Mouse (Mus musculus): ENCODE measurements around the gene Cdkn2c. TPM values are rescaled to one million over a fixed set of nuclear protein-coding genes. Genes with fewer than 3 reads are reported as not detected.

Cdkn2c gene
- polyA plus RNA-seq, 1 experiment from 2014 or later: 14.9 TPM

DNA sequence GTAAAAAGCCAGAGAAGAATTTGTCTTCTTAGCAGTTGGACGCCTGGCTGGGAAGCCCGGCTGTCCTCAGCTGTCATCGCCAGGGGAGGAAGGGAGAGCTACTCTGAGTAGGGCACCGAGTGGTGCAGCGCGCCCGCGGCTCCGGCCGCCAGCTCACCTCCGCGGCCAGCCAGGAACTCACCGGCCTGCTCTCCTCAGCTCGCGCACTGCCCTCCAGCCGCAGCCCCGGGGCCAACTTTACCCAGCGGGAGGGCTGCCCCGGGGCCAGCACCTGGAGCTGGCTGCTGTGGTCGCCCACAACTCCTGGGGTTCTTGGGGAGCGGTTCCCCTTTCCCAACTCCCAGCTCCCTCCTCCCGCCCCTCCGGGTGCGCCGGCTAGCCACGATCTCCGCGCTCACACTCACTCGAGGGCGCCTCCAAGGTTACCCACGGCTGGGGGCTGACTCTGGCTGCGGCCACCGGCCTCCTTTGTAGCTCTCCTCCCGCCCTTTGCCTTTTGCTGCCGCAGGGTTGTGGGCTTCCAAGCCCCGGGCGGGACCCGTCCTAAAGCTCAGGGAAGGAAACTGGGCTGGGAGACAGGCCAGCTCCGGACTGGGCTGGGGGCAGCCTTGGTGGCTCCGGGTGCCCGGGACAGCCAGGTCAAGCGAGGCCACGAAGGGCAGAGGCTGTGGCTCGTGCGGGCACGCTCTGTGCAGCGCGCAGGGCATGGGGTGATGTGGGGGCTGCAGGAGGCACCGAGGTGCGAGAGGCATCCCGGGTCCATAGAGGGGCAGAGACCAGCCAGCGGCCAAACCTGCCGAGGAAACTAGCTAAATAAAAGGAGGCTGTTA is 9.8 kb downstream of the Cdkn2c start:
- H3K9ac ChIP-seq: no peak overlapping the region
- H3K4me1 ChIP-seq (replicated peaks): peaks cover 15% of the 10 kb centered on the region
- peak overlapping the region; percentile 67 for H3K4me2 ChIP-seq
- peak overlapping the region; percentile 46 for H3K4me3 ChIP-seq (replicated peaks)
- ATAC-seq (ENCODE audit: insufficient read depth): peak; percentile 15; the same call in 1 of the 2 replicates
- under 1% methylated on average over 52 of the region's 53 CpGs for WGBS (ENCODE audit: insufficient replicate concordance)
- no peaks in the 10 kb centered on the region for H3K9me3 ChIP-seq (replicated peaks)
- H3K27me3 ChIP-seq: peaks cover 77% of the 10 kb centered on the region
- peaks cover 10% of the 10 kb centered on the region for H3K36me3 ChIP-seq (replicated peaks)
- no peak overlapping the region for H3K27ac ChIP-seq (replicated peaks)

DNA sequence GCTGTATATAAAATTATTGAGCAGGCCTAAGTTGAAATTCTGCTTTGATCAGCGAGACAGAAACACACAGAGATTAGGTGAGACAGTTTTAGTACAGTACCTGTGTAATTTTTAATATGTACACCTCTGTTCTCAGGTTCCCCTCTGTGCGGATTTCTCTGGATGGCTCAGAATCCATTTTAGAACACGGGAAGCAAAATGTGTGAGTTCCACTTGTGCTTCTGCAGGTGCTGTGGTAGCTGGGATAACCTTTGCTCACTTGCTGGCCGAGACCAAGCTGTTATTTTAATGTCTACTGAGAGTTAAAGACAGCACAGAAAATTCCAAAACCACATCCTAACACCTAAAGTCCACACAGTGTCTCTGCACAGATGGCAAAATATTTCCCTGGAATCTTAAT is 10.7 kb downstream of the Cdkn2c start:
- H3K4me1 ChIP-seq (replicated peaks): peaks cover 15% of the 10 kb centered on the region
- peak overlapping the region; percentile 46; the same call in 1 of the 2 replicates for H3K4me3 ChIP-seq (replicated peaks)
- H3K9ac ChIP-seq: no peak overlapping the region
- 0 out of 2 replicates have a peak overlapping the region, but pooled peaks have one; percentile 67 for H3K4me2 ChIP-seq
- H3K36me3 ChIP-seq (replicated peaks): peaks cover 7% of the 10 kb centered on the region
- no peaks in the 10 kb centered on the region for H3K9me3 ChIP-seq (replicated peaks)
- ATAC-seq (ENCODE audit: insufficient read depth): no peak
- no peak overlapping the region for H3K27ac ChIP-seq (replicated peaks)
- WGBS (ENCODE audit: insufficient replicate concordance): 11% methylated on average over 4 of the region's 4 CpGs
- peaks cover 76% of the 10 kb centered on the region for H3K27me3 ChIP-seq

DNA sequence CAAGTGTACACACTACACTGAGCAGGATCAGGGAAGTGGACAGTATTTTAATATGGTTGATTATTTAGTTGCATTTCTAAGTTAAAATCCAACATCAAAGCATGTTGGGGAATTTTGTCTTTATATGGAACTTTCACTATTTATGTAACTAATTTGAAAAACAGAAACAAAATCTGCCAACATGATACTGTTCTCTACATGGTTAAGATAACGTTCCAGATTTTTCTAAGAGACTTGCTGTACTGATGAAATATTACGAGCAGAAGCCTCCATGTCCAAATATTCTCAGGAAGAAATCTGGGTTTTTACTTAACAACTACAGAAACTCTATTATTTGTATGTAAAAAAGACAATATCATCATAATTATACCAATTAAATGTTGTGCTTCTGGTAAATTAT is 11.3 kb downstream of the Cdkn2c start:
- no peak overlapping the region for H3K4me3 ChIP-seq (replicated peaks)
- H3K9me3 ChIP-seq (replicated peaks): no peaks in the 10 kb centered on the region
- H3K4me1 ChIP-seq (replicated peaks): peaks cover 15% of the 10 kb centered on the region
- H3K9ac ChIP-seq: no peak overlapping the region
- H3K4me2 ChIP-seq: no peak overlapping the region
- 43% methylated on average over 2 of the region's 2 CpGs for WGBS (ENCODE audit: insufficient replicate concordance)
- ATAC-seq (ENCODE audit: insufficient read depth): no peak
- peaks cover 72% of the 10 kb centered on the region for H3K27me3 ChIP-seq
- H3K27ac ChIP-seq (replicated peaks): no peak overlapping the region
- 0 out of 2 replicates have a peak, but pooled peaks cover 3% of the 10 kb centered on the region for H3K36me3 ChIP-seq (replicated peaks)

DNA sequence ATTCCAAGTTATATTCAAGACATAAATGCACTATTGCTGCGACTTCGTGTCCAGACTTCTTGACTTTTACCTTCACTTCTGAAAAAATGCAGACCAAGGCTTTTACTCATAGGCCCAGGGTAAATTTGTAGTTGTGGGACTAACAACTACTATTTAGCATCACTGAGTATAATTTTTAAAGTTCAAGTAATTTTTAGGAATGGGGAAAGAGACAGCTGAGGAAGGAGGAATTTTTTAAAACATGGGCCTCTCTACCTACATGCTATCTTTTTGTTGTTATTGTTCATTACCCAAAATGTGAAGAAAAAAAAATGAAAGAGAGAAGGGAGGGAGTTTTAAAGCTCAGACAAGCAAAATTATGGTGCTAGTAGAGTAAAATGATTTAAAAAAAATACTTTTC is 12.3 kb downstream of the Cdkn2c start:
- H3K9me3 ChIP-seq (replicated peaks): no peaks in the 10 kb centered on the region
- H3K36me3 ChIP-seq (replicated peaks): no peaks in the 10 kb centered on the region
- no peak overlapping the region for H3K4me2 ChIP-seq
- H3K4me1 ChIP-seq (replicated peaks): peaks cover 15% of the 10 kb centered on the region
- peaks cover 62% of the 10 kb centered on the region for H3K27me3 ChIP-seq
- H3K27ac ChIP-seq (replicated peaks): no peak overlapping the region
- 48% methylated on average over 2 of the region's 2 CpGs for WGBS (ENCODE audit: insufficient replicate concordance)
- no peak overlapping the region for H3K9ac ChIP-seq
- ATAC-seq (ENCODE audit: insufficient read depth): no peak
- H3K4me3 ChIP-seq (replicated peaks): no peak overlapping the region

DNA sequence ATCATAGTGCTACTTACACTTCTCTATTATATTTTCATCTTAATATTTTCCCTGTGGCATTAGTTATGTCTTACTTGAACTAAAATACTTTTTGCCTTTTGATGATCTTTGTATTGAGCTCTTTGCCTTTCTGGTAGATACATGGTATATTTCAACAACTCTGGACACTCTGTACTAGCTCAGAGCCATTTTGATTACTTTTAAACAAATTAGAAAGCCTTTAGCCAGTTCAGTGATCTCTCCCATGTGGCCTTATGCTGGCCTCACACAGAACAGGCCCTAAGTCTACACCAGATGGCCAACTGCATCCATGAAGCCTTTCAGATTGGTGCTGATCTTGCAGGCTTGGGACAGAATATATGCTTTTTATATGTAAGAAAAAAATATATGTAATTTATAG is 13.7 kb downstream of the Cdkn2c start:
- Histone ChIP-seq H3K36me3 (replicated peaks) (no peaks in the 10 kb centered on the region), H3K27me3 (peaks cover 48% of the 10 kb centered on the region), H3K4me1 (replicated peaks) (peaks cover 15% of the 10 kb centered on the region)

DNA sequence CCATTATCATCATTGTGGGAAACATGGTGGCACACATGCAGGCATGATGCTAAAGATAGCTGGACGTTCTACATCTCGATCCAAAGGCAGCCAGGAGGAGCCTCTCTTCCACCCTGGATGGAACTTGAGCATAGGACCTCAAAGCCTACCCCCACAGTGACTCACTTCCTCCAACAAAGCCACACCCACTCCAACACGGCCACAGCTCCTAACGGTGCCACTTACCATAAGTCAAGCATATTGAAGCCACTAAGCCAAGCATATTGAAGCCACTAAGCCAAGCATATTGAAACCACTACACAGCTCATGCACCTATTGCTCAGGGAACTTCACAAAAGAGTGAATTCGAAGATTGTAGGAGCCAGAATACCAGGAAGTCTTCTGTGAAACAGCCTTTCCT is 17.7 kb downstream of the Cdkn2c start:
- Histone ChIP-seq H3K9ac (no peak overlapping the region), H3K9me3 (replicated peaks) (no peaks in the 10 kb centered on the region), H3K36me3 (replicated peaks) (no peaks in the 10 kb centered on the region), H3K4me3 (replicated peaks) (no peak overlapping the region), H3K27ac (replicated peaks) (no peak overlapping the region), H3K4me1 (replicated peaks) (no peaks in the 10 kb centered on the region), H3K4me2 (no peak overlapping the region), H3K27me3 (peaks cover 12% of the 10 kb centered on the region)
- ATAC-seq (ENCODE audit: insufficient read depth): no peak
- 48% methylated on average over 5 of the region's 5 CpGs for WGBS (ENCODE audit: insufficient replicate concordance)

More for the DNA sequence above, 13.7 kb downstream of the Cdkn2c start:
- ATAC-seq (ENCODE audit: insufficient read depth): no peak
- H3K9me3 ChIP-seq (replicated peaks): no peaks in the 10 kb centered on the region
- H3K4me3 ChIP-seq (replicated peaks): no peak overlapping the region
- no peak overlapping the region for H3K27ac ChIP-seq (replicated peaks)
- H3K9ac ChIP-seq: no peak overlapping the region
- H3K4me2 ChIP-seq: no peak overlapping the region

DNA sequence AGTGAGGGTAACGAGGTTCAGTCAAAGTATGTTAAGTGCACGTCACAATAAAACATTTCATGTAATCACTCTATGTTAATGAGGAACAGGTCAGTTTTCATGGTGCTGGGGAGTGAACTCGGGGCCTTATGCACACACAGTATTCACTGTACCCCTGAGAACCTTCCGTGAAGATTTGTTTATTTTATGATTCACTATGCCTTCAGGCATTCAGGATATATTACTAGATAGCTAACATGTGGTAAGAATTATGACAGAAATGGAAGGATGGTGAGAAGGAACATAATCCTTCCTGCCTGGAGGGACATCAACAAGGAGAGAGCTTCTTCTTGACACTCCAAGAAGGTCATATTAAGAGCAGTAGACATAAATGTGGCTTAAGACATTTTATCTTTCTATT is 19.7 kb downstream of the Cdkn2c start:
- no peak overlapping the region for H3K4me3 ChIP-seq (replicated peaks)
- H3K27me3 ChIP-seq: peaks cover 6% of the 10 kb centered on the region; the same call in 1 of the 2 replicates
- whole genome bisulfite sequencing (ENCODE audit: insufficient replicate concordance): 62% methylated on average over 4 of the region's 4 CpGs
- no peak overlapping the region for H3K4me2 ChIP-seq
- H3K9ac ChIP-seq: no peak overlapping the region
- ATAC-seq (ENCODE audit: insufficient read depth): no peak
- H3K36me3 ChIP-seq (replicated peaks): no peaks in the 10 kb centered on the region
- H3K4me1 ChIP-seq (replicated peaks): no peaks in the 10 kb centered on the region
- H3K9me3 ChIP-seq (replicated peaks): no peaks in the 10 kb centered on the region
- H3K27ac ChIP-seq (replicated peaks): no peak overlapping the region

DNA sequence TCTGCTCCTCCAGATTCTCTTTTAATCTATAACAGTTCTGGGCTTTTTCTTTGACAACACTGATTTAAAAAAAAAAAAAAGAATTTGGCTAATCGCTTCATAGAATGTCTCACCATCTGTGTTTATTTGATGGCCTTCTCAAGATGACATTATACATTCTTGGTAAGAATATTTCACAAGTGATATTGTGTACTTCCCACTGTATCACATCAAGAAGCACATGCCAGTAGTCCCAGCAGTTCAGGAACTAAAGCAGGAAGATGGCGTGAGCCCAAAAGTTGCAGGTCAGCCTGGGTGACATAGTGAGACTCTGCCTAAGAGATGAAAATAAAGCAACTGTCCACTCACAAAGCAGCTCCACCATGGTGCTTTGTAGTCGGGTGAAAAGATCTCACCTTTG is 25.5 kb downstream of the Cdkn2c start:
- no peak overlapping the region for H3K27ac ChIP-seq (replicated peaks)
- no peaks in the 10 kb centered on the region for H3K4me1 ChIP-seq (replicated peaks)
- no peak for ATAC-seq (ENCODE audit: insufficient read depth)
- no peak overlapping the region for H3K4me3 ChIP-seq (replicated peaks)
- no peaks in the 10 kb centered on the region for H3K36me3 ChIP-seq (replicated peaks)
- no peaks in the 10 kb centered on the region for H3K9me3 ChIP-seq (replicated peaks)
- no peak overlapping the region for H3K9ac ChIP-seq
- WGBS (ENCODE audit: insufficient replicate concordance): 62% methylated on average over 3 of the region's 3 CpGs
- no peaks in the 10 kb centered on the region for H3K27me3 ChIP-seq
- no peak overlapping the region for H3K4me2 ChIP-seq

DNA sequence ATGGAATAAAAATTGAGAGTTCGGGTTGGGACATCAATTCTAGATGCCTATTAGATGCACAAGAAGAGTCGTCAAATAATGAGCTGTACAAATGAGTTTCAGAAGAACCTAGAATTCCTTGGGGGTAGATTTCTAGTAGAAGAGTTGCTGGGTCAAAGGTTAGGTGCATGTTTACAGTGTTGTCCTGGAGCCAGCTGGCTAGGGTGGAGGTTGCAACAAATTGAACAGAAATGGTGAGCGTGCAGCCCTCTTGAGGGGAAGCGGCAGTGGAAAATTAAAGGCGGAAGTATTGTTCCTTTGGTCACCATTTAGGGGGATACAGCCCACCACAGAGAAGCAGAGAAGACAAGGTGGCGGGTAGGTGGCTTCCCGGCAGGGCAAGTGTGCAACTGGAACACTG is 26.8 kb downstream of the Cdkn2c start:
- H3K9ac ChIP-seq: no peak overlapping the region
- 69% methylated on average over 7 of the region's 7 CpGs for WGBS (ENCODE audit: insufficient replicate concordance)
- H3K4me2 ChIP-seq: no peak overlapping the region
- no peak overlapping the region for H3K4me3 ChIP-seq (replicated peaks)
- H3K4me1 ChIP-seq (replicated peaks): no peaks in the 10 kb centered on the region
- no peaks in the 10 kb centered on the region for H3K36me3 ChIP-seq (replicated peaks)
- no peak overlapping the region for H3K27ac ChIP-seq (replicated peaks)
- no peak for ATAC-seq (ENCODE audit: insufficient read depth)
- no peaks in the 10 kb centered on the region for H3K27me3 ChIP-seq
- H3K9me3 ChIP-seq (replicated peaks): no peaks in the 10 kb centered on the region

DNA sequence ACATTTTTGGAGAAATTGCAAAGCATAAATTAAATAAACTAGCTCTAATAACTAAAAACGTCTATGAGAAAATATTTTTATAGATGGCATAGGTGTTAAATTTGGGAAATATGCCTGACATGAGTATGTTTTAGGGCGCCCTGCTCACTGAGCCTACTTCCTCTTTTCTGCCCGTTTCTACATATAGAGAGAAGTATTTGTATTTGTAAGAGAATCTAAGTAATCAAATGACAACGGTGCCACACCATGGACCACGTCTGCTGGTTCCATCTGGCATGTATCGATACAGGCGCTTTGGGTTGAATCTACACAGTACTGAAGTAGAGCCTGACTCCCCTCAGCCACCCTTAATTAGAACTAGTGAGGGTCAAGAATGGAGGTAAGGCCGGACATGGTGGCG is 27.6 kb downstream of the Cdkn2c start:
- Histone ChIP-seq H3K27me3 (no peaks in the 10 kb centered on the region), H3K4me3 (replicated peaks) (no peak overlapping the region), H3K4me2 (no peak overlapping the region), H3K9ac (no peak overlapping the region), H3K36me3 (replicated peaks) (no peaks in the 10 kb centered on the region), H3K9me3 (replicated peaks) (no peaks in the 10 kb centered on the region), H3K27ac (replicated peaks) (no peak overlapping the region), H3K4me1 (replicated peaks) (no peaks in the 10 kb centered on the region)
- 56% methylated on average over 9 of the region's 9 CpGs for WGBS (ENCODE audit: insufficient replicate concordance)
- ATAC-seq (ENCODE audit: insufficient read depth): no peak

DNA sequence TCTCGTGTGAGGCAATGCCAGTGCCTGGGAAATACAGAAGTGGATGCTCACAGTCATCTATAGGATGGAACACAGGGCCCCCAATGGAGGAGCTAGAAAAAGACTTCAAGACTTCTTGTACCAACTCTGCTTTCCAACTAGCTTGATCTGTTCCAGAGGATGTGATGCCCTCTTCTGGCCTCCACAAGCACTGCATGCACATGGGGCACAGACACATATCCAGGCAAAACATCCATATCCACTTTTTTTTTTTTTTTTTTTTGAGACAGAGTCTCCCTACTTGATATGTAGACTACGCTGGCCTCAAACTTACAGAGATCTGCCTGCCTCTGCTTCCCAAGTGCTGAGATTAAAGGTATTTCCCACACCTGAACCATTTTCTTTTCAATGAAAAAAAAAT is 32.0 kb downstream of the Cdkn2c start:
- H3K27ac ChIP-seq (replicated peaks): no peak overlapping the region
- no peak overlapping the region for H3K9ac ChIP-seq
- H3K4me3 ChIP-seq (replicated peaks): no peak overlapping the region
- no peaks in the 10 kb centered on the region for H3K9me3 ChIP-seq (replicated peaks)
- H3K4me2 ChIP-seq: no peak overlapping the region
- no peaks in the 10 kb centered on the region for H3K4me1 ChIP-seq (replicated peaks)
- H3K27me3 ChIP-seq: no peaks in the 10 kb centered on the region
- ATAC-seq (ENCODE audit: insufficient read depth): no peak
- WGBS (ENCODE audit: insufficient replicate concordance): 75% methylated on average over 2 of the region's 2 CpGs
- no peaks in the 10 kb centered on the region for H3K36me3 ChIP-seq (replicated peaks)

DNA sequence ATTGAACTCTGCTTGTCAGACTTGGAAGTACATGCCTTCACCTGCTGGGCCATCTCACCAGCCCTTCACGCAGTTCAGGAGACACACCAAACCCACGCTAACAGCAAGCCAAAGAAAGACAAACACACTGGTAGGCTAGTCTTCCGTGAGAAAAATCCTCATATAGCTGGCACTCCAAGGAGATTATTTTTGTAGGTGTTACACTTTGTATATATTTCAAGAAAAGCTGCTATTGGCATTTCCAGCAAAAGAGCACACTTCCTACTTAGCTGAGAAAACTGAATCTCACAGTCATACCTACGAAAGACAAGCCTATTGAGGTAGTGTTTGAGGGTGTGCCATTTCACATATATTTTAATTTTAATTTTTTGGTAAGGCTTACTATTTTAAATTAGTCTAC is 36.0 kb downstream of the Cdkn2c start:
- Histone ChIP-seq H3K4me3 (replicated peaks) (no peak overlapping the region), H3K9ac (no peak overlapping the region), H3K27me3 (no peaks in the 10 kb centered on the region), H3K4me1 (replicated peaks) (no peaks in the 10 kb centered on the region), H3K27ac (replicated peaks) (no peak overlapping the region), H3K9me3 (replicated peaks) (no peaks in the 10 kb centered on the region), H3K36me3 (replicated peaks) (no peaks in the 10 kb centered on the region), H3K4me2 (no peak overlapping the region)
- WGBS (ENCODE audit: insufficient replicate concordance): 60% methylated on average over 4 of the region's 4 CpGs
- ATAC-seq (ENCODE audit: insufficient read depth): no peak
